Mouse (Mus musculus) v-Abl transformed pro-B cells (cell line): Measurements from ENCODE around the gene Six2.

Experiments used
- in situ Hi-C, 2 experiments: fragments of 400-800 bp; cut with MboI; formaldehyde crosslinking; loops; one replicate each; pipeline ENCODE4 v1.15.1; 2025; ENCODE audit not compliant: unreplicated experiment in 2 of 2

The Six2 gene

GRCm38 (mm10) chr17:85688236-85688910 lies at the start of gene Six2:
Gene Six2 (minus strand): TSS chr17:85688274.
- in situ Hi-C loops, result no loop called here

- in situ Hi-C loops, result no loop called here
Measured at GRCm38 (mm10) chr17:85737090-85737780, 49.2 kb upstream of the Six2 start.

- in situ Hi-C loops, result no loop called here
Measured at GRCm38 (mm10) chr17:85731329-85731728, 43.3 kb upstream of the Six2 start.

DNA sequence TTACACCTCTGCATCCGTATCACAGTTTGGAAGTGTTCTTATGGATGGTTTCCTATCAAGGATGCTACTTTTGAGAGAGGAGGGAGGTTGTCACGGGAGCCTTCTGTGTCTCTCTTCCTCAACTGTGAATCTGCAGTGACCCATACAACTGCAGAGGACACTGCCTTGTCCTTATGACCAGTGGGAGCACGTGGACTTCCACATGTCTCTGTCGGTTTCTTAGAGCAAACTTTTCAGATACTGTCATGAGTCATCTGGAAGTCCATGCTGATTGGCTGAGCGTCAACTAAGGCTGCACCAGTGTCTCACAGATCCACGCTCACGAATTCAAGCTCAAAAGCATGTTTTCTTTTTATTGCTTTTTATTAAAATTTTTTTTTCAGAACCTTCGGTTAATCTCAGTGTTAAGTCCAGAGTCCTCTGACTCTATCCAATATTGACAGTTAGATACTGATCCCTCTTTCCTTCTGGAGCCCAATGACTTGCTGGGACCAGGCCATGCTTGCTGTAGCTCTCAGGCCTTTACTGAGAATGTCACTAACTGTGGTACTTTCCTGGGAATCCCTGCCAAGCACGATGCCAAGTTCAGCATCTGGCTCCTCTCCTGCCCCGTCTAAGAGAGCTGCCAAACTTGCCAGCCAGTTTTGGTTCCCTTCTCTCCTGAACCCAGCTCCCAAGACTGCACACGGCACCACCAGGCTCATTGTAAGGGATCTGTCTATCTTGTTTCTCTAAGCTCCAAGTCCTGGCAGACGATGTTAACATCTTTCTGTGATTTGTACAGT lies 42.3 kb upstream of the Six2 start:
- in situ Hi-C loops, result no loop called here

- in situ Hi-C loops, result no loop called here
Measured at GRCm38 (mm10) chr17:85728071-85728718, 40.1 kb upstream of the Six2 start.

DNA sequence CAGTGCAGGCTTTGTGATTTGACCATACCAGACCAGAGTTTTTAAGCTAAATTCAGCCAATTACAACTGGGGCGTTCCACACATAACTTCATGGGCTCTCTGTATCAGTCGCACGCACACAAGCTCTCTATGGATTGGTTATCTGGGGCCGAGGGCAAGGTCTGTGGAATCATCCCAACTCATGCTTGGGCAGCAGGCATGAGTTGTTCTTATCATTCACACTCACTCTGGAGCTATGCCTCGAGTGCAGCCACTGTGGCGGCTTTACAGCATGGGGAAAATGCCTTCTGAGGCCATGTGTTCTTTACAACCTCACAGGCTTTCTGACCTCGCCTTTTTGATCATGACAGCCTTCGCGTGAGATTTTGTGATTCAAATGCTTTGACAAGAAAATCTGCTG lies 37.9 kb upstream of the Six2 start:
- in situ Hi-C loops, result no loop called here

- in situ Hi-C loops, result no loop called here
Measured at GRCm38 (mm10) chr17:85723166-85723565, 35.1 kb upstream of the Six2 start.

DNA sequence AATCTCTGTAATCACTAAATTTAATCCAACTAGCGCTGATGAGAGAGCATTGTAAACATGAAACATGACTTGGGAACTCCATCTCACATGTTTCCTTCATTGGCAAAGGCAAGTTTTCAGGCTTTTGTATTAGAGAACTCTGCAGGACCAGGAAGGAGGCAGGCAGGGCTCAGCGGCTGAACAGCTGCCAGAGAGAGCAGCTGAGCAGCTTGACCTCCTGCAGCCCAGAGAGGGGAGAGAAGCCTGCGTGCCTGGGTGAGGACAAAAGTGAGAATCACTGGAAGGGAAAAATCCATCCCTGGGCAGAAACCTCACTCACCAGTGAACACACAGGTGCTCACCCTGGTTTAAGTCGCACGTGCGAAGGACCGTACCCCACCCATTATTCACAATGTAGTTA lies 29.2 kb upstream of the Six2 start:
- in situ Hi-C loops, result no loop called here

- in situ Hi-C loops, result no loop called here
Measured at GRCm38 (mm10) chr17:85715784-85716183, 27.7 kb upstream of the Six2 start.

DNA sequence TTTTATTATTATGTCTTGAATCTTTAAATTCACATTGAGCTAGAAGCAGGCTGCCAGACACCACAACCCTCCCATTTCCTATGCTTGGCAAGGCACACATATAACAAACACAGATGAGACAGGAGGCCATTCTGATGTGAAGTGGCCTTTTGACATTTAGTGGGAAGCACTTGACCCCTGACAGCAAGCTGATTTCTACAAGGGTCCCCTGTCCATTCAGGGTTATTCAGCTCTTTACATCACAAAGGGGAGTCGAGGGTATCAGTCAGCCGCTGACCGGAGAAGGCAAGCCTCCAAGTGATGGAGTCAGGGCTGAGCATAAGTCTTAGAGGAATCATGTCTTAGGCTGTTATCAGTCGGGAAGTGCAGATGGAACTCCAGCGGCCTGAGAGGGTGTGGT lies 26.3 kb upstream of the Six2 start:
- in situ Hi-C loops, result no loop called here

DNA sequence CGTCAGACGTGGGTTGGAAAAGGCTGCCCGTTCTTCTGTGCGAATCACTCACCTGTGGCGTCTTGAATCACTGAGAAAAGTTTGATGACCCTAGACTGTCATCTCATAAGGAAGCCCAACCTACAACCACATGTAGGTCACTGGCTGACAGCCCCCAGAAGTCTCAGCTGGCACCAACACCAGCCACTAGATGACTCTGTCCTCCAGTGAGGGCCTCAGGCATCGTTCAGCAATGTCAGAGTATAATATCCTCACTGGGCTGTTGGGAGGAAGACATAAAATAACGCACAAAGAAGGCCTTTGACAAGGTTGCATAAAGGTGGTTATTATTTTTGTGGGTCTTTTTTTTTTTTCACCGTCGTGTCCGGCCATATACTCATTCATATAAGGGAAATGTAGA lies 24.8 kb upstream of the Six2 start:
- in situ Hi-C loops, result no loop called here

GRCm38 (mm10) chr17:85704369-85705260 lies 16.5 kb upstream of the Six2 start:
- in situ Hi-C loops, result no loop called here

GRCm38 (mm10) chr17:85700028-85700427 lies 12.0 kb upstream of the Six2 start:
- in situ Hi-C loops, result no loop called here

DNA sequence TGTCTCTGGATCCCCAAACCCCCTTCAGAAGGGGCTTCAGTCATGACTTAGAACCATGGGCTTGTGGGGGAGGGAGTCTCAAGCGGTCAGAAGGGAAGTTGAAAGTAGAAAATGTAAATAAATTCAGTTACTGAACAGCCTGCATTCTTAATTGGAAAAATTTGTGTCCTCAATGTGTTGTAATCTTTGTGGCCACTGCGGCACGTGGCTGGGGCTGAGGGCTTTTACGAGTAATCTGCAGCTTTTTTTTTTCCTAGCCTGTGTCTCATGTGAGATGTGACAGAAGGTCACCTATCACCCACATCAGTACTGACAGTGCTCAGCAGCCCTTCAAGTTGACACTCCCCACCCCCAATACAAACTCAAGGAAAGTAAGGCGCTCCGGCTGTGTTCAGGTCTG lies 10.6 kb upstream of the Six2 start:
- in situ Hi-C loops, result no loop called here

- in situ Hi-C loops, result no loop called here
Measured at GRCm38 (mm10) chr17:85697976-85698375, 9.9 kb upstream of the Six2 start.

DNA sequence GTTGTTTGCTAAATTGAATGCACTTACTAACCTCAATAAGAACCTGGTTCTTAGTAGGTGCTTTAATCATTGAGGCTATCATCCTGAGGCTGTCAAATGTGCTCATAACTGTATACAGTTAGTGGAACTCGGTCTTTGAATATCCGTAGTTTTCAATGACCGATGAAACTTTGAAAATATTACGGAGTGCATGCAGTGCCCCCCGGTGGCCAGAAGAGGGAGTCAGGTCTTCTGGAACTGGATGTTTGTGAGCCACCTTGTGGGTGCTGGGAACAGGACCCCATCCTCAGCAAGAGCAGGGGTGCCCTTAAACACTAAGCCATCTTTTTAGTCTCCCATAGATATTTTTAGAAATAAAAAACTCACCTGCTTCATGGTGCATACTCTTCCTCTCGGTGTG lies 6.4 kb upstream of the Six2 start:
- in situ Hi-C loops, result no loop called here

GRCm38 (mm10) chr17:85693101-85693500 lies 5.0 kb upstream of the Six2 start:
- in situ Hi-C loops, result no loop called here

GRCm38 (mm10) chr17:85692594-85692993 lies 4.5 kb upstream of the Six2 start:
- in situ Hi-C loops, result no loop called here

- in situ Hi-C loops, result no loop called here
Measured at GRCm38 (mm10) chr17:85691701-85692536, 3.8 kb upstream of the Six2 start.
